Mouse (Mus musculus): Measurements from ENCODE around the gene Cyp17a1. TPM values are rescaled to one million over a fixed set of nuclear protein-coding genes. Genes with fewer than 3 reads are reported as not detected.

The Cyp17a1 gene
- polyA plus RNA-seq, 1 experiment from 2014 or later: 0.09 TPM

- Histone ChIP-seq H3K4me1 (ENCODE audit: control insufficient read depth, insufficient read depth, low read length) (0 out of 2 replicates have a peak, but pooled peaks cover 4% of the 10 kb centered on the region), H3K27me3 (ENCODE audit: control insufficient read depth, insufficient read depth, low read length) (no peaks in the 10 kb centered on the region), H3K9me3 (replicated peaks; ENCODE audit: control insufficient read depth, low read length) (no peaks in the 10 kb centered on the region), H3K36me3 (ENCODE audit: control insufficient read depth, insufficient read depth, low read length) (no peaks in the 10 kb centered on the region), H3K4me2 (ENCODE audit: low read depth, low read length) (no peak overlapping the region), H3K4me3 (replicated peaks; ENCODE audit: low read length) (no peak overlapping the region), H3K9ac (ENCODE audit: low read length) (no peak overlapping the region), H3K27ac (ENCODE audit: low read length) (no peak overlapping the region)
- ATAC-seq (ENCODE audit: insufficient read depth, low FRiP score): no peak; the same call in 1 of the 2 replicates
- 46% methylated on average over 12 of the region's 12 CpGs for WGBS
Observed at GRCm38 (mm10) chr19:46679720-46680383, 6.9 kb upstream of the Cyp17a1 start.

- Histone ChIP-seq H3K9me3 (replicated peaks; ENCODE audit: control insufficient read depth, low read length) (no peaks in the 10 kb centered on the region), H3K9ac (ENCODE audit: low read length) (no peak overlapping the region), H3K27me3 (ENCODE audit: control insufficient read depth, insufficient read depth, low read length) (no peaks in the 10 kb centered on the region), H3K36me3 (ENCODE audit: control insufficient read depth, insufficient read depth, low read length) (no peaks in the 10 kb centered on the region), H3K4me2 (ENCODE audit: low read depth, low read length) (no peak overlapping the region), H3K4me1 (ENCODE audit: control insufficient read depth, insufficient read depth, low read length) (0 out of 2 replicates have a peak, but pooled peaks cover 4% of the 10 kb centered on the region), H3K4me3 (replicated peaks; ENCODE audit: low read length) (no peak overlapping the region), H3K27ac (ENCODE audit: low read length) (no peak overlapping the region)
- no peak for ATAC-seq (ENCODE audit: insufficient read depth, low FRiP score)
- WGBS: 76% methylated on average over 3 of the region's 3 CpGs
Observed at GRCm38 (mm10) chr19:46675641-46676040, 2.7 kb upstream of the Cyp17a1 start.

GRCm38 (mm10) chr19:46670691-46671090 is 2.3 kb downstream of the Cyp17a1 start:
- Histone ChIP-seq H3K4me2 (ENCODE audit: low read depth, low read length) (no peak overlapping the region), H3K27ac (ENCODE audit: low read length) (no peak overlapping the region), H3K9me3 (replicated peaks; ENCODE audit: control insufficient read depth, low read length) (no peaks in the 10 kb centered on the region), H3K4me3 (replicated peaks; ENCODE audit: low read length) (no peak overlapping the region), H3K27me3 (ENCODE audit: control insufficient read depth, insufficient read depth, low read length) (no peaks in the 10 kb centered on the region), H3K4me1 (ENCODE audit: control insufficient read depth, insufficient read depth, low read length) (no peaks in the 10 kb centered on the region), H3K36me3 (ENCODE audit: control insufficient read depth, insufficient read depth, low read length) (no peaks in the 10 kb centered on the region), H3K9ac (ENCODE audit: low read length) (no peak overlapping the region)
- 22% methylated on average over 13 of the region's 13 CpGs for WGBS
- ATAC-seq (ENCODE audit: insufficient read depth, low FRiP score): peak; percentile 73; the same call in 1 of the 2 replicates

GRCm38 (mm10) chr19:46669802-46670201 is 3.2 kb downstream of the Cyp17a1 start:
- ATAC-seq (ENCODE audit: insufficient read depth, low FRiP score): no peak
- H3K4me1 ChIP-seq (ENCODE audit: control insufficient read depth, insufficient read depth, low read length): no peaks in the 10 kb centered on the region
- no peaks in the 10 kb centered on the region for H3K27me3 ChIP-seq (ENCODE audit: control insufficient read depth, insufficient read depth, low read length)
- H3K4me2 ChIP-seq (ENCODE audit: low read depth, low read length): no peak overlapping the region
- WGBS: 69% methylated on average over 5 of the region's 5 CpGs
- H3K27ac ChIP-seq (ENCODE audit: low read length): no peak overlapping the region
- no peak overlapping the region for H3K9ac ChIP-seq (ENCODE audit: low read length)
- no peak overlapping the region for H3K4me3 ChIP-seq (replicated peaks; ENCODE audit: low read length)
- no peaks in the 10 kb centered on the region for H3K9me3 ChIP-seq (replicated peaks; ENCODE audit: control insufficient read depth, low read length)
- no peaks in the 10 kb centered on the region for H3K36me3 ChIP-seq (ENCODE audit: control insufficient read depth, insufficient read depth, low read length)

- no peak for ATAC-seq (ENCODE audit: insufficient read depth, low FRiP score)
- 74% methylated on average over 10 of the region's 10 CpGs for WGBS
- no peaks in the 10 kb centered on the region for H3K4me1 ChIP-seq (ENCODE audit: control insufficient read depth, insufficient read depth, low read length)
- no peaks in the 10 kb centered on the region for H3K9me3 ChIP-seq (replicated peaks; ENCODE audit: control insufficient read depth, low read length)
- H3K9ac ChIP-seq (ENCODE audit: low read length): no peak overlapping the region
- H3K4me3 ChIP-seq (replicated peaks; ENCODE audit: low read length): no peak overlapping the region
- no peaks in the 10 kb centered on the region for H3K27me3 ChIP-seq (ENCODE audit: control insufficient read depth, insufficient read depth, low read length)
- H3K36me3 ChIP-seq (ENCODE audit: control insufficient read depth, insufficient read depth, low read length): no peaks in the 10 kb centered on the region
- no peak overlapping the region for H3K4me2 ChIP-seq (ENCODE audit: low read depth, low read length)
- no peak overlapping the region for H3K27ac ChIP-seq (ENCODE audit: low read length)
Observed at GRCm38 (mm10) chr19:46668263-46668662, 4.7 kb downstream of the Cyp17a1 start.

GRCm38 (mm10) chr19:46667300-46667699 is 5.7 kb downstream of the Cyp17a1 start:
- H3K4me2 ChIP-seq (ENCODE audit: low read depth, low read length): no peak overlapping the region
- H3K36me3 ChIP-seq (ENCODE audit: control insufficient read depth, insufficient read depth, low read length): no peaks in the 10 kb centered on the region
- H3K9me3 ChIP-seq (replicated peaks; ENCODE audit: control insufficient read depth, low read length): no peaks in the 10 kb centered on the region
- WGBS: 47% methylated on average over 11 of the region's 11 CpGs
- no peaks in the 10 kb centered on the region for H3K4me1 ChIP-seq (ENCODE audit: control insufficient read depth, insufficient read depth, low read length)
- no peak overlapping the region for H3K9ac ChIP-seq (ENCODE audit: low read length)
- no peak for ATAC-seq (ENCODE audit: insufficient read depth, low FRiP score)
- H3K27ac ChIP-seq (ENCODE audit: low read length): no peak overlapping the region
- H3K4me3 ChIP-seq (replicated peaks; ENCODE audit: low read length): no peak overlapping the region
- H3K27me3 ChIP-seq (ENCODE audit: control insufficient read depth, insufficient read depth, low read length): no peaks in the 10 kb centered on the region

GRCm38 (mm10) chr19:46665474-46665873 is 7.5 kb downstream of the Cyp17a1 start:
- no peak overlapping the region for H3K9ac ChIP-seq (ENCODE audit: low read length)
- no peak overlapping the region for H3K4me3 ChIP-seq (replicated peaks; ENCODE audit: low read length)
- H3K27ac ChIP-seq (ENCODE audit: low read length): no peak overlapping the region
- no peak overlapping the region for H3K4me2 ChIP-seq (ENCODE audit: low read depth, low read length)
- no peaks in the 10 kb centered on the region for H3K36me3 ChIP-seq (ENCODE audit: control insufficient read depth, insufficient read depth, low read length)
- no peak for ATAC-seq (ENCODE audit: insufficient read depth, low FRiP score)
- H3K27me3 ChIP-seq (ENCODE audit: control insufficient read depth, insufficient read depth, low read length): no peaks in the 10 kb centered on the region
- H3K4me1 ChIP-seq (ENCODE audit: control insufficient read depth, insufficient read depth, low read length): no peaks in the 10 kb centered on the region
- 66% methylated on average over 7 of the region's 7 CpGs for WGBS
- H3K9me3 ChIP-seq (replicated peaks; ENCODE audit: control insufficient read depth, low read length): no peaks in the 10 kb centered on the region

GRCm38 (mm10) chr19:46662784-46663183 is 10.2 kb downstream of the Cyp17a1 start:
- H3K27ac ChIP-seq (ENCODE audit: low read length): no peak overlapping the region
- no peaks in the 10 kb centered on the region for H3K27me3 ChIP-seq (ENCODE audit: control insufficient read depth, insufficient read depth, low read length)
- WGBS: 78% methylated on average over 6 of the region's 6 CpGs
- no peaks in the 10 kb centered on the region for H3K9me3 ChIP-seq (replicated peaks; ENCODE audit: control insufficient read depth, low read length)
- H3K36me3 ChIP-seq (ENCODE audit: control insufficient read depth, insufficient read depth, low read length): no peaks in the 10 kb centered on the region
- H3K4me2 ChIP-seq (ENCODE audit: low read depth, low read length): no peak overlapping the region
- no peak for ATAC-seq (ENCODE audit: insufficient read depth, low FRiP score)
- H3K9ac ChIP-seq (ENCODE audit: low read length): no peak overlapping the region
- no peaks in the 10 kb centered on the region for H3K4me1 ChIP-seq (ENCODE audit: control insufficient read depth, insufficient read depth, low read length)
- no peak overlapping the region for H3K4me3 ChIP-seq (replicated peaks; ENCODE audit: low read length)

- no peak overlapping the region for H3K4me3 ChIP-seq (replicated peaks; ENCODE audit: low read length)
- no peak overlapping the region for H3K4me2 ChIP-seq (ENCODE audit: low read depth, low read length)
- H3K9ac ChIP-seq (ENCODE audit: low read length): no peak overlapping the region
- 63% methylated on average over 8 of the region's 8 CpGs for WGBS
- H3K27me3 ChIP-seq (ENCODE audit: control insufficient read depth, insufficient read depth, low read length): no peaks in the 10 kb centered on the region
- ATAC-seq (ENCODE audit: insufficient read depth, low FRiP score): no peak
- no peaks in the 10 kb centered on the region for H3K4me1 ChIP-seq (ENCODE audit: control insufficient read depth, insufficient read depth, low read length)
- no peaks in the 10 kb centered on the region for H3K36me3 ChIP-seq (ENCODE audit: control insufficient read depth, insufficient read depth, low read length)
- H3K27ac ChIP-seq (ENCODE audit: low read length): no peak overlapping the region
- H3K9me3 ChIP-seq (replicated peaks; ENCODE audit: control insufficient read depth, low read length): no peaks in the 10 kb centered on the region
Observed at GRCm38 (mm10) chr19:46662214-46662613, 10.8 kb downstream of the Cyp17a1 start.
